Mouse (Mus musculus) testis, adult 2 months (tissue): Measurements from ENCODE around the gene Tspyl2.

Experiments
- CTCF ChIP-seq: fragments of 200-500 bp; IDR thresholded peaks from 2 replicates; pipeline ENCODE4 v1.5.1; 2012; ENCODE audit warnings: low read depth, mild to moderate bottlenecking, inconsistent platforms, low read length, moderate library complexity; ENCODE audit not compliant: control insufficient read depth, insufficient read depth, insufficient replicate concordance
- POLR2A ChIP-seq: fragments of 200-500 bp; IDR thresholded peaks from 2 replicates; pipeline ENCODE4 v1.6.1; 2012; ENCODE audit warnings: low read depth, mild to moderate bottlenecking, inconsistent platforms, low read length, moderate library complexity; ENCODE audit not compliant: control insufficient read depth

- TF ChIP-seq POLR2A (no peak), CTCF (no peak)
Observed at GRCm38 (mm10) chrX:152368054-152368396, 25.8 kb upstream of the Tspyl2 start.
